Mouse (Mus musculus) liver, embryonic 14.5 days (tissue): Measurements from ENCODE around the gene Tle2.

Source experiments
- CTCF ChIP-seq: IDR thresholded peaks from 2 replicates; pipeline ENCODE4 v1.5.1; 2016; ENCODE audit warnings: antibody characterized with exemption, low read depth, control low read depth
- EP300 ChIP-seq: IDR thresholded peaks from 2 replicates; pipeline ENCODE4 v1.6.1; 2016; ENCODE audit warnings: antibody characterized with exemption, low read depth

- TF ChIP-seq CTCF (no peak), EP300 (no peak)
Observed at GRCm38 (mm10) chr10:81546332-81546731, 28.0 kb upstream of the Tle2 start.
